Mouse (Mus musculus) bone marrow macrophage, adult 2 months (primary cell): ENCODE measurements around the gene Ap2m1.

Experiments
- CTCF ChIP-seq: IDR thresholded peaks from 2 replicates; pipeline ENCODE4 v1.5.1; 2012; ENCODE audit warnings: low read depth, mild to moderate bottlenecking, low read length, moderate library complexity
- POLR2A ChIP-seq: IDR thresholded peaks from 2 replicates; pipeline ENCODE4 v1.6.1; 2012; ENCODE audit warnings: mild to moderate bottlenecking, low read depth, low read length, borderline replicate concordance

DNA sequence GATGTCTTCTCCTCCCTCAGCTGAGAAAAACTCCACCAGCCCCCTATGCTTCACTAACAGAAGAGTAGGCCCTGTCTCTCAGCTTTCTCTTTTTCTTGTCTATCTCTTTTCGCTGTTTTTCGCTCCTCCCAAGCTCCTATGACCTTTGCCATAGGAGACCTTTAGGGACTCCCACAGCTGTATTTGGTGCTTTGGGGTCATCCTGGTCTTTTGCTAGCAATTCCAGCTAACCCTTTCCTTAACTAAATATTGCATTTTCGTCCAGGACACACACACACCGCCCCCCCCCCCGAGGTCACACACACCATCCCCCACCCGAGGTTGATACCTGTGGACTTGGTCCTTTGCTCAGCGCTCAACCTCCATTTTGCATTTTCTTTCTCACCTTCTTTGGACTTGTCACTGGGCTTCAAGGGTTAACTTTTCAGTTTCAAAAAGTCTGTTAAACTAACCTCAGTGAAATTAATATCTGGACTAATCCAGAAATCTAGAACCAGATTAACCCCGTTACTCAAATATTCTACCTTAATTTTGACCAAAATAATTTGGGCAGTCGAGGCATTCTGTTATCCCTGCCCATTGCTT, 895 bp downstream of the Ap2m1 start:
- TF ChIP-seq CTCF (no peak), POLR2A (no peak)
